Mouse (Mus musculus): ENCODE results near the gene Anln. TPM values are rescaled to one million over a fixed set of nuclear protein-coding genes. Genes with fewer than 3 reads are reported as not detected.

Gene Anln
- polyA plus RNA-seq (2015; fragmentation: Nextera tagmentation; extraction: Ambion mirVana), result 22.7 and 23.1 TPM in 2 replicates

DNA sequence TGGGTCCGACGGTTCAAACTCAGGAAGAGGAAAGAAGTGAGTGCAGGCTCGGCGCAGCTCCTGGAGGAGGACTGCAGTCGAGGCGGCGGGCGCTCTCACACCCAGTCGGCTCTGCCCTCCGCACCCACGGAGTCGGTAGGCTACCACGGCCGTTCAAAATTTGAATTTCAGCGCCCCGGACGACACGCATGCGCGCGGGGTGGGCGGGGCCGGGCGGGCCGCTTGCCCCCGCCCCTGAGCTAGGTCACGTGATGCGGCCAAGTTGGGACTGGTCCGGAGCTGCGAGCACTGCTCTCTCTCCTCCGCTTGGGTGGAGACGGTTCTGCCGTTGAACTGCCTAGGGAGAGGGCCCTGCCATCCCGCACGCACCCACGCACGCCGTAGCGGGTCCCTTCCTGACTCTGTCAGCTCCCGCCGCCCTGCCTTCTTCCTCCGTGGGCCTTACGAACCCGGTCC, at the start of gene Anln:
Gene Anln (minus strand): TSS at position 168 of the 456 bp plus-strand sequence.
- Histone ChIP-seq H3K27me3 (no peaks in the 10 kb centered on the region), H3K4me2 (peak within 1 kb of the TSS; percentile 86), H3K9me3 (replicated peaks) (no peaks in the 10 kb centered on the region), H3K9ac (peak within 1 kb of the TSS; percentile 87), H3K27ac (peak within 1 kb of the TSS; percentile 82), H3K4me1 (peaks cover 33% of the 10 kb centered on the region), H3K36me3 (ENCODE audit: poor library complexity, severe bottlenecking) (no peaks in the 10 kb centered on the region), H3K4me3 (peak within 1 kb of the TSS; percentile 86)
- ATAC-seq, result peak; percentile 96
- 0% methylated on average over 41 of the region's 44 CpGs for WGBS

DNA sequence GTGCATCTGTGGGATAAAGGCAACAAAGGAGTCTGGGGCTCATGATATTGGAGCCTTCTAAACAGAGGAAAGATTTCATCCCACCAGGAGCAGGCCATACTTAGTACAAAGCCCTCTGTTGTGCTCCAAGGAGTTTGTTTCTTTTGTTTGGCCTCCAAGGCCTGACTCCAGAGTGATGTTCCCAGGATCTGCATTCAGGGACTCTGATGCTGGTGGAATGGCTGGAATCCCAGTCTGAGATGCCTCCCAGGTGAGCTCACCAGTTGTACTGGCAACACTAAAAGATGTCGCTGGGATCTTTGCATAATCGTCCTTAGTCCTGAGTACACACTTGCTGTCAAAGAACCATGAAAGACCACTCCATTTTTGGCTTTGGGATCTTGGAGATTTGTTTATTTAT, 45.1 kb upstream of the Anln start:
- no peak overlapping the region for H3K4me2 ChIP-seq
- ATAC-seq, result no peak
- H3K9ac ChIP-seq, result no peak overlapping the region
- peaks cover 10% of the 10 kb centered on the region for H3K4me1 ChIP-seq
- 86% methylated on average over 2 of the region's 2 CpGs for WGBS
- H3K27me3 ChIP-seq, result no peaks in the 10 kb centered on the region
- no peaks in the 10 kb centered on the region for H3K9me3 ChIP-seq (replicated peaks)
- H3K4me3 ChIP-seq, result no peak overlapping the region
- H3K36me3 ChIP-seq (ENCODE audit: poor library complexity, severe bottlenecking), result peaks cover 6% of the 10 kb centered on the region; the same call in 1 of the 2 replicates
- no peak overlapping the region for H3K27ac ChIP-seq

DNA sequence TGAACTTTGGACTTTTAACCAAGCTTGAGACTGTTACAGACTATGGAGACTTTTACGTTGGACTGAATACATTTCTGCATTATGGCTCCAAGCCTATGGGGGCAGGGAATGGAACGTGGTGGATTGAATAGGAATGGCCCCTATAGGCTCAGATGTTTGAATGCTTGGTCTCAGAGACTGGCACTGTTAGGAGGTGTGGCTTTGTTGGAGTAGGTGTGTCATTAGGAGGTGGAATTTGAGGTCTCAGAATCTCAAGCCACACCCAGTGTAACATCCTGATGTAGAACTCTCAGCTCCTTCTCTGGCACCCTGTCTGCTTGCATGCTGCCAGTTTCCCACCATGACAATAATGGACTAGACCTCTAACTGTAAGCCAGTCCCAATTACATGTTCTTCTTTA, 44.2 kb upstream of the Anln start:
- 73% methylated on average over 2 of the region's 2 CpGs for WGBS
- Histone ChIP-seq H3K36me3 (ENCODE audit: poor library complexity, severe bottlenecking) (peaks cover 6% of the 10 kb centered on the region; the same call in 1 of the 2 replicates), H3K27ac (no peak overlapping the region), H3K4me1 (peaks cover 12% of the 10 kb centered on the region), H3K27me3 (no peaks in the 10 kb centered on the region), H3K4me3 (no peak overlapping the region), H3K9ac (no peak overlapping the region), H3K4me2 (no peak overlapping the region), H3K9me3 (replicated peaks) (no peaks in the 10 kb centered on the region)
- ATAC-seq, result no peak

DNA sequence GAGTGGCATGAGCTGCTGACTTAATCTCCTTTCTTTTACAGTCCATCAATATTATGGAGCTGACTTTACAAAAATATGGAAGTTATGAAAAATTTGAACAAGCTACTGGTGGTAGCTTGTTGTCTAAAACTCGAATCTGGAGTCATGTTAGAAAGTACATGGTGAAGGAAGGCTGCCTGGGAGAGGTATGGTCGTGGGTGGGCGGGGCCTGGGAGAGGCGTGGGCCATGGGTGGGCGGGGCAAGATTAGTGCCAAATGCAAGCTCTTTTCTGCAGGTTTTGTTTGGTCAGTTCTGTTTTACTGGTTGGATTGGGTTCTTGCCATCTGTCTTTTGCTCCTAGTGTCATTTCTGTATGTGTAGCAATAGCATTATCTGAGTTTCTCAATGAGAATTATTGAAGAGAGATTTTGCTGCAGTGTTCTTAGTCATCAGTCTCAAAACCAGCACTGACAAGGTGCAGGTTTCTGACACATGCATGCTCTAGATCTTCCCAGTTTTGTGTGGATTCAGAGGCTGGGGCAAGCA, 41.4 kb upstream of the Anln start:
- H3K36me3 ChIP-seq (ENCODE audit: poor library complexity, severe bottlenecking), result no peaks in the 10 kb centered on the region; the same call in 1 of the 2 replicates
- no peak overlapping the region for H3K27ac ChIP-seq
- WGBS, result 35% methylated on average over 5 of the region's 5 CpGs
- no peak overlapping the region for H3K4me3 ChIP-seq
- H3K4me2 ChIP-seq, result no peak overlapping the region
- no peaks in the 10 kb centered on the region for H3K9me3 ChIP-seq (replicated peaks)
- H3K27me3 ChIP-seq, result no peaks in the 10 kb centered on the region
- H3K4me1 ChIP-seq, result peaks cover 12% of the 10 kb centered on the region
- H3K9ac ChIP-seq, result no peak overlapping the region
- no peak for ATAC-seq

DNA sequence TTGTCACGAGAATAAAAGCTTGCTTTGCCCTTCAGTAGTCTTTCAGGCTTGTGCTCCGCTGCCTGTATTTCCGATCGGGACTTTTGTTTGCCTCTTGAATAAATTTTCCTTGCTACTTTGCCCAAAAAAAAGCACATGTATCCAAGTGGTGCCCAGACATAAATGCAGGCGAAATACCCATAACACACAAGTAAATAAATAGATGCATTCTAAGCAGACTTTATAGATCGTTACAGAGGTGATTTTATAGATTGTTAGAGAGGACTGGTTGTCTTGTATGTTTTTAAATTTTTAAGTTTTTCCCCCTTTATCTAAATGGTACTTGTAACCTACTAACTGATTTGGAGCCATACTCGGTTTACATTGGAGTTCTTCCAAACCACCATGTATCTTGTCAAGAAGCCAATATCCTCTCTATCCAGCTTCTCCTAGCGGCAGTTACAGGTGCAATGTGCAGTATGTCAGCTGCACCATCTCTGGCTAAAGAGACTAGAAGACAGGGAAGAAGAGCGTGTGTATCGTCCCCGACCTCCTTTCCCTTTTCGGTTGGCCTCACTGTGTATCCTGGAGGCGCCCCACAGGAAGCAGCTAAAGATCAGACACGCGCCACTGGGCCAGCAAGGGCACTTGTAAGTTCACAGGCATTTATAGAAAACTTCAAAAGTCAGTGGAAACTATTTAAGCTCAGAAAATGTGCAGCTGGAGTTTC, 40.7 kb upstream of the Anln start:
- Histone ChIP-seq H3K27me3 (no peaks in the 10 kb centered on the region), H3K4me2 (no peak overlapping the region), H3K27ac (no peak overlapping the region; the same call in 1 of the 2 replicates), H3K9ac (no peak overlapping the region), H3K4me1 (peaks cover 12% of the 10 kb centered on the region), H3K36me3 (ENCODE audit: poor library complexity, severe bottlenecking) (no peaks in the 10 kb centered on the region; the same call in 1 of the 2 replicates), H3K4me3 (no peak overlapping the region), H3K9me3 (replicated peaks) (no peaks in the 10 kb centered on the region)
- no peak for ATAC-seq
- 40% methylated on average over 15 of the region's 15 CpGs for WGBS

DNA sequence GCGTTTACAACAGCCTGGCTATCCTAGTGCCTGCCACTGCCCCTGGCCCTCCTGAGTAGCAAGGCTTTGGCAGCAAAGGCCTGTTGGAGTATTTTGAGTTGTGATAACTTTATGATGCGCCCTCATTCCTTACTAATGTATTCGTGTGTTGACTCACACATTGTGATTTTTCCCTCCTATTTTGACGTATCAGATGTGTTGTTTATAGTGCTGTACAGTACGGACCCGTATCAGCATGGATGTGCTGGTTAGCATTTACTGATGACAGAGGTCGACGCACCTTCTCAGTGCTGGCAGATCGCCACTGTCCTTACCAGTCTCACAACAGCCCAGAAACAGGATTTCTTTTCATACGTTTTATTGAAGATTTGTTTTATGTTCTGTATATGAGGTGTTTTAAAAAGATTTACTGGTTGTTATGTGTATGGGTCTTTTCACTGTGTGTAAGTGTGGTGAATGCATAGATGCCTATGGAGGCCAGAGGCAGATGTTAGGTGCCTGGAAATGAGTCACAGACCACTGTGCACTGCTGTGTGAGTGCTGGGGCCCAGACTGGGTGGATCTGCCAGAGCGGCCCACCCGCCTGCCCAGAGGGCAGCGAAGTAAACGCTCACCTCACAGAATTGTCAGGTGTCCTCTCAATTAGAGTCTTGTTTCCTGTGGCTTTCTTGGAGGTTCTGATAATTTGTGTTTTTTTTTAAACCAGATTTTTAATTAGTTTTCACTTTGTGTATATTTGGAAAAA, 39.9 kb upstream of the Anln start:
- no peaks in the 10 kb centered on the region for H3K9me3 ChIP-seq (replicated peaks)
- no peak for ATAC-seq
- no peaks in the 10 kb centered on the region; the same call in 1 of the 2 replicates for H3K36me3 ChIP-seq (ENCODE audit: poor library complexity, severe bottlenecking)
- no peaks in the 10 kb centered on the region for H3K27me3 ChIP-seq
- H3K4me2 ChIP-seq, result no peak overlapping the region
- H3K4me3 ChIP-seq, result no peak overlapping the region
- peaks cover 12% of the 10 kb centered on the region for H3K4me1 ChIP-seq
- H3K9ac ChIP-seq, result no peak overlapping the region
- no peak overlapping the region for H3K27ac ChIP-seq
- WGBS, result 84% methylated on average over 14 of the region's 14 CpGs

DNA sequence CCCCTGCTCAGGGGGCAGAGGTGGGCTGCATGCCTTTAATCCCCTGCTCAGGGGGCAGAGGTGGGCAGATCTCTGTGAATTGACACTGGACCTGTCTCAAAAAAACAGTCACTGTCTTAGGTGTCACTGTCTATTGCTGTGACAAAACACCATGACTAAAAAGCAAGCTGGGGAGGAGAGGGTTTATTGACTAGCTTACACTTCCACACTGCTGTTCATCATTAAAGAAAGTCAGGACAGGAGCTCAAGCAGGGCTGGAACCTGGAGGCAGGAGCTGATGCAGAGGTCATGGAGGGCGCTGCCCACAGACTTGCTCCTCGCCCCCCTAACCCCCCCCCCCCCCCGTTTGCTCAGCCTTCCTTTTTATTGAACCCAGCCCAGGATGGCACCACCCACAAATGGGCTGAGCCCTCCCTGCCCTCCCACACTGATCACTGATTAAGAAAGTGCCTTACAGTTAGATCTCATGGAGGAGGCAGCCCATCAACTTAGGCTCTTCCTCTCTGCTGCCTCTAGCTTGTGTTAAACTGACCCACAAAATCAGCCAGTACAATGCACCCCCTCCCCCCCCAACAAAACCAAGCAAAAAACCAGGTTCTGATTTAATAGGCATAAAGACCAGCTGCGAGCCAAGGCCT, 39.2 kb upstream of the Anln start:
- Histone ChIP-seq H3K27ac (no peak overlapping the region), H3K36me3 (ENCODE audit: poor library complexity, severe bottlenecking) (no peaks in the 10 kb centered on the region; the same call in 1 of the 2 replicates), H3K4me3 (no peak overlapping the region), H3K4me2 (no peak overlapping the region), H3K4me1 (peaks cover 12% of the 10 kb centered on the region), H3K27me3 (no peaks in the 10 kb centered on the region), H3K9me3 (replicated peaks) (no peaks in the 10 kb centered on the region), H3K9ac (no peak overlapping the region)
- no peak for ATAC-seq
- WGBS, result 47% methylated on average over 3 of the region's 4 CpGs

DNA sequence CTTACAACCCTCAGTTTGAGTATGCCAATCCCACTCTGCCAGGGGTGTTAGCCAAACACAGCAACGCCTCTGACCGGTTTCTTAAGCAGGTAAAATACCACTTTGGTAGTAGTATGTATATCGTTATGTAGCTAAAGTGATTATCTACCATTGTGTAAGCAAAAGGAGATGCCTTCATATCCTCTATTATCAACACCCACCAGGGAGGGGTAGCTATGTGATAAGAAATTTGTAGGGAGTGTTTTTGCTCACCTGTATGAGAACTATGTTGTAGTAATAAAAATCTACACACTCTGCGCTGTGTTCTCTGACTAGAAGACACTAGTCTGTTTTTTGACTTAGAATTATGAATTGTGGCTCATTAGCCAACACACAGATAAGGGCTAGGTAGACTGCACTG, 35.7 kb upstream of the Anln start:
- Histone ChIP-seq H3K4me2 (no peak overlapping the region), H3K4me3 (no peak overlapping the region), H3K27me3 (no peaks in the 10 kb centered on the region), H3K4me1 (peaks cover 7% of the 10 kb centered on the region), H3K9me3 (replicated peaks) (no peaks in the 10 kb centered on the region), H3K27ac (no peak overlapping the region), H3K36me3 (ENCODE audit: poor library complexity, severe bottlenecking) (no peaks in the 10 kb centered on the region), H3K9ac (no peak overlapping the region)
- 94% methylated on average over 4 of the region's 4 CpGs for WGBS
- ATAC-seq, result no peak

DNA sequence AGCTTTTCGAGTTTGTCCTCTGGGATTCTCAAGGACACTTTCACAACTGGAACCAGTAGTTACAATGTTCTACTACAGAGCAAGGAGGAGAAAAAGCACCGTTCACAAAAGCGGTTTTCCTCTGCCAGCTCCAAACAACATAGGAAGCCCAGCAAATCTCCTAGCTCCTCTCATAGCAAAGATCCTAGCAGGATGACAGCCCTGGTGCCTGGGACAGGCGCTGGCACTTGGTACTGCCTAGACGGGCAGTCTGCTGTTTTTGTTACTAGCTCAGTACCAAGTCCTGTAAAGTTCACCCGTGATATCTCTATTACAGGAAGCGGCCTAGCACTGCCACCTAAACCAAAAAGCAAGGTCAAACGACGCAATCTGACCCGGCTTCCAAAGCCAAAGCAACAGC, 35.2 kb upstream of the Anln start:
- Histone ChIP-seq H3K9ac (no peak overlapping the region), H3K27me3 (no peaks in the 10 kb centered on the region), H3K27ac (no peak overlapping the region), H3K4me2 (no peak overlapping the region), H3K36me3 (ENCODE audit: poor library complexity, severe bottlenecking) (no peaks in the 10 kb centered on the region), H3K4me1 (0 out of 2 replicates have a peak, but pooled peaks cover 3% of the 10 kb centered on the region), H3K9me3 (replicated peaks) (no peaks in the 10 kb centered on the region), H3K4me3 (no peak overlapping the region)
- ATAC-seq, result no peak
- WGBS, result 87% methylated on average over 10 of the region's 10 CpGs

DNA sequence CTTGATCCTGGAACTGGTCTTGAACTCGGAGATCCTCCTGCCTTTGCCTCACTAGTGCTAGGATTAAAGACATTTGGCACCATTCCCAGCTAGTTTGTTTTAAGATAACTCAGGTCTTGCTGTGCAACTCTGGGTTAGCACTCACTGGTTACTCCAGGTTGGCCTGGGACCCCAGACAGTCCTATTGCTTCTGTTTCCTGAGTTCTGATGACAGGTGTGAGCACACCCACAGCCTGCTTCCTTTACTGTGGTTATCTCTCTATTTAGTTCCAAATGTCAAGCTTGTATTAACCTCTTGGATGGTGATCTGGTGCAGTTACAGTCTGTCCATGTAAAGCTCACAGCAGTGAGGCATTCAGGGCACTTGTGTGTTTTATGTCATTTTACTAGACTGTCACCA, 34.5 kb upstream of the Anln start:
- 71% methylated on average over 1 of the region's 1 CpGs for WGBS
- no peak for ATAC-seq
- no peaks in the 10 kb centered on the region for H3K9me3 ChIP-seq (replicated peaks)
- no peak overlapping the region for H3K4me2 ChIP-seq
- no peaks in the 10 kb centered on the region for H3K36me3 ChIP-seq (ENCODE audit: poor library complexity, severe bottlenecking)
- H3K9ac ChIP-seq, result no peak overlapping the region
- no peaks in the 10 kb centered on the region for H3K27me3 ChIP-seq
- no peak overlapping the region for H3K27ac ChIP-seq
- H3K4me1 ChIP-seq, result no peaks in the 10 kb centered on the region
- no peak overlapping the region for H3K4me3 ChIP-seq

DNA sequence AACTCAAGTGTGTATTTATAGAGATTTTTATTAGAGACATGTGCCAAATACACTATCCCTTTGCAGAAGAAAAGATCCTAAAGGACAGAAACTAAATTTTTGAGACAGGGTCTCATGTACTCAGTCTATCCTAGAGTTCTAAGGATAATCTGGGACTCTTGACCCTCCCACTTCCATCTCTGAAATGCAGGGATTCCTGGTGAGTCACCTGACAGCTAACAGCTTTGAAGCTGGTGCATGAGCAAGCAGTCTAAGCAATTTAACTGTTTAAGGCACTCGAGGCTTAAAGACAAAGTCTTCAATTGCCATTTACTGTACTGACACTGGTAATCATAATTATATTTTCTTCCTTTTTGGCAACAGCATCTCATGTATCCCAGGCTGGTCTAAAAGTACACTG, 33.6 kb upstream of the Anln start:
- no peak overlapping the region for H3K27ac ChIP-seq
- H3K27me3 ChIP-seq, result no peaks in the 10 kb centered on the region
- no peak overlapping the region for H3K9ac ChIP-seq
- H3K36me3 ChIP-seq (ENCODE audit: poor library complexity, severe bottlenecking), result no peaks in the 10 kb centered on the region
- H3K4me3 ChIP-seq, result no peak overlapping the region
- no peak for ATAC-seq
- H3K4me1 ChIP-seq, result no peaks in the 10 kb centered on the region
- H3K9me3 ChIP-seq (replicated peaks), result no peaks in the 10 kb centered on the region
- 71% methylated on average over 1 of the region's 1 CpGs for WGBS
- no peak overlapping the region for H3K4me2 ChIP-seq

DNA sequence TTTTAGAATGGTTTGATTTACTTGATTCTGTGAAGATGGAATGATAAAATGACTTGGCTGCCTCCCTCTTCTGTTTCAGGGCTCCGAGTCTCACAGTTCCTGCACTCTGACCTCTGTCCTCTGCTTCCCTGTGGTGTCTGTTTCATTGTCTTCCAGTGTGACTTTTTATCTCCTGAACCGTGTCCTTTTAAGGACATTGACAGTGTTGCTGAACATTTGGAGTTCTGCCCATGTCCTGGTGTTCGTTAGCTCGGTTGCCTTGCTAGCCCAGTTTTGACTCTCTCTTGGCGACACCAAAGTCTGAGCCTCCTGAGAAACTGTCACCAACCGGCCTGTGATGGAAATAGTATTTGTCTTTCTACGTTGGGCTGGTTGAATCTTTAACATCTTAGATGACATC, 31.5 kb upstream of the Anln start:
- no peak overlapping the region for H3K4me2 ChIP-seq

More for the DNA sequence above, 31.5 kb upstream of the Anln start:
- ATAC-seq, result no peak
- H3K27me3 ChIP-seq, result no peaks in the 10 kb centered on the region
- WGBS, result 36% methylated on average over 7 of the region's 7 CpGs
- H3K4me1 ChIP-seq, result no peaks in the 10 kb centered on the region
- H3K9ac ChIP-seq, result no peak overlapping the region
- H3K9me3 ChIP-seq (replicated peaks), result no peaks in the 10 kb centered on the region
- no peak overlapping the region for H3K4me3 ChIP-seq
- no peaks in the 10 kb centered on the region for H3K36me3 ChIP-seq (ENCODE audit: poor library complexity, severe bottlenecking)
- no peak overlapping the region for H3K27ac ChIP-seq
